Mouse (Mus musculus) liver, embryonic 15.5 days (tissue): ENCODE measurements at regions not wholly inside any gene's neighbourhood (a gene's known extent, or its start where the extent isn't known, plus 50 kb on each side); places are given as distances from the start of the nearest gene placed in this dataset.

Experiments used
- ATAC-seq: fragments of 200-750 bp; cut with Nextera tagmentation; 2 replicates; pipeline ENCODE4 v1.8.0; 2017; ENCODE audit warnings: moderate number of reproducible peaks, mild to moderate bottlenecking, moderate library complexity; ENCODE audit not compliant: insufficient read depth
- H3K27ac ChIP-seq: fragments of 300-500 bp; sonication (generic); replicated peaks from 2 replicates; pipeline ENCODE4 v1.5.1; 2015; ENCODE audit warnings: mild to moderate bottlenecking, inconsistent platforms
- H3K27me3 ChIP-seq: fragments of 300-500 bp; sonication (generic); 2 replicates; pipeline ENCODE4 v1.6.1; 2015; ENCODE audit warnings: mild to moderate bottlenecking, inconsistent platforms
- H3K36me3 ChIP-seq: fragments of 300-500 bp; sonication (generic); replicated peaks from 2 replicates; pipeline ENCODE4 v1.6.1; 2015; ENCODE audit warnings: moderate library complexity, mild to moderate bottlenecking, inconsistent platforms
- H3K4me1 ChIP-seq: fragments of 300-500 bp; sonication (generic); replicated peaks from 2 replicates; pipeline ENCODE4 v1.6.1; 2015; ENCODE audit warnings: inconsistent platforms
- H3K4me2 ChIP-seq: fragments of 300-500 bp; sonication (generic); 2 replicates; pipeline ENCODE4 v1.6.1; 2015; ENCODE audit warnings: moderate library complexity, mild to moderate bottlenecking, inconsistent platforms
- H3K4me3 ChIP-seq: fragments of 300-500 bp; sonication (generic); replicated peaks from 2 replicates; pipeline ENCODE4 v1.5.1; 2015; ENCODE audit warnings: mild to moderate bottlenecking, inconsistent platforms
- H3K9ac ChIP-seq: fragments of 300-500 bp; sonication (generic); 2 replicates; pipeline ENCODE4 v1.6.1; 2015; ENCODE audit warnings: moderate library complexity, mild to moderate bottlenecking, inconsistent platforms
- H3K9me3 ChIP-seq: fragments of 300-500 bp; sonication (generic); replicated peaks from 2 replicates; pipeline ENCODE4 v1.6.1; 2016; ENCODE audit warnings: inconsistent platforms
- WGBS: fragments of 180-500 bp; shearing (Covaris S2); methylation state at CpG from one replicate; pipeline ENCODE4 v1.1.7; 2015; ENCODE audit warnings: mixed read lengths; ENCODE audit not compliant: insufficient replicate concordance; 5-methylcytosine and 5-hydroxymethylcytosine counted together

DNA sequence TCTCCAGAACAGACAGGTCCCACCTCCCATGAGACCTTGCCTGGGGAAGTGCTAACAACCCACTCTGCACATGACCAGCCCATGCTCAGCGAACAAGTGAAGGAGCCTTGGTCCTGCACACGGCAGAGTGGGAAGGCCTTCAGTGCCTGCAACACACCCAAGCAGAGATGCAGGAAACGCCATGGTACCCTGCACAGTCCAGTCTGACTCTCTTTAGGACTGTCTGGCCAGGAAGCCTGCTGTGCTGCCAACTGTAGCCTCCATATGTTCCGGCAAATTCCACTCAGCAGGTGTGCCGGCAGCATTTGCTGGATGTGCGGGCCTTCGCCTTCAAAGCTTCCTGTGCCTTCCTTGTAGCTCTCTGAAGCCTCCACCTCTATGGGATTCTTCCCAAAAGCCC lies 126.5 kb downstream of the Rpl14 start:
- H3K27me3 ChIP-seq, result no peaks in the 10 kb centered on the region
- no peak overlapping the region for H3K4me3 ChIP-seq
- no peaks in the 10 kb centered on the region for H3K4me1 ChIP-seq
- no peaks in the 10 kb centered on the region for H3K36me3 ChIP-seq
- no peaks in the 10 kb centered on the region for H3K9me3 ChIP-seq
- ATAC-seq, result no peak
- H3K4me2 ChIP-seq, result no peak overlapping the region
- no peak overlapping the region for H3K27ac ChIP-seq
- no peak overlapping the region for H3K9ac ChIP-seq
- WGBS, result 67% methylated on average over 7 of the region's 7 CpGs

DNA sequence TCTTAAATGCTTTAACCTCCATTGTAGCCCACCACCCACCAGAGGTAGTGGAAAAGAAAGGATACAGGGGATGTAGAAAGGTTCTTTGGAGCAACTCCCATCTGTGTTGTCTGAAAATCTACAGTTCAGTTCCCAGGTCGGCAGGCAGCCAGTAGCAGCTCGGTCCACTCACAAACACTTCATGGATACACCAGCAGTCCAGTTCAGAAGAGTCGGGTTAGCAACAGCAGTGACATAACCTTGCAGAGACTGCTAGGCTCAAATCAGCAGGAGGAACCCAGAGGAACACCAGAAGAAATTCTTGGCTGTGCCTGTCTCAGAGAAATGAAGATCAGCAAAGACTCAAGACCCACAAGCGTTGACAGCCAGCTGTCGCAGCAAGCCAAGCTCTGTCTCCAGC lies 128.5 kb downstream of the Rpl14 start:
- Histone ChIP-seq H3K4me2 (no peak overlapping the region), H3K36me3 (no peaks in the 10 kb centered on the region), H3K9me3 (no peaks in the 10 kb centered on the region), H3K4me3 (no peak overlapping the region), H3K27ac (no peak overlapping the region), H3K27me3 (no peaks in the 10 kb centered on the region), H3K9ac (no peak overlapping the region), H3K4me1 (no peaks in the 10 kb centered on the region)
- no peak for ATAC-seq
- WGBS, result 69% methylated on average over 5 of the region's 5 CpGs

- WGBS, result 48% methylated on average over 7 of the region's 7 CpGs
- Histone ChIP-seq H3K27me3 (no peaks in the 10 kb centered on the region), H3K9ac (no peak overlapping the region), H3K9me3 (no peaks in the 10 kb centered on the region), H3K4me2 (no peak overlapping the region), H3K4me3 (no peak overlapping the region), H3K4me1 (no peaks in the 10 kb centered on the region), H3K27ac (no peak overlapping the region), H3K36me3 (no peaks in the 10 kb centered on the region)
- no peak for ATAC-seq
Measured at GRCm38 (mm10) chr9:120702836-120703235, 131.6 kb downstream of the Rpl14 start.

DNA sequence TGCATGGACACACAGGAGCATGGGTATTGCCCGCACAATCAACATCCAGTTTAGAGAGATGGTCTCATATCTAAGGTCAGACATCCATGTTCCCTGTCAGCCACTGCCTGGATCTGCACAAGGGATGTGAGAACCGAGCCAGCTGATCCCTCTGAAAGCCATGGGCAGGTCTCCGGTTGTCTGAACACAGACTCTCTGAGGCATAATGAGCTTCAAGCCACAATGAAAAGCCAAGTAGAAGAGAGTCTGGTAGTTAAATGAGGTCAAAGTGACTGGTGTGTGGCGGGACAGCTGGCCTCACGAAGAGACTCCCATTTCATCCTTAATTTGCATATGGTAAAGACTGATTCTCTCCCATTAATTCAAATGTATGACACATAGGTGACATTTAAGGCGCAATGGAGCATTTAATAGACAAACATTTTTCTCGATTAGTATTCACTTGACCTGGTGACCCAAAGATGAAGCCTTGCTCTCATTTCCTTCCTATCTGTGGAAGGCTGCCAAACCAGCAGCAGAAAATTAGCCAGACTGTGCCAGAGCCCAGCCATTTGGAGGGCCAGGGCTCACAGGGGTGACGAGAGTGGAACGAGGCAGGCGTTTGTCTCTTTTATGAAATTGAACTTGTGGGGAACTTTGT lies 132.2 kb downstream of the Rpl14 start:
- no peaks in the 10 kb centered on the region for H3K9me3 ChIP-seq
- no peak overlapping the region for H3K4me2 ChIP-seq
- WGBS, result 64% methylated on average over 10 of the region's 10 CpGs
- H3K9ac ChIP-seq, result no peak overlapping the region
- ATAC-seq, result no peak
- no peak overlapping the region for H3K27ac ChIP-seq
- H3K4me3 ChIP-seq, result no peak overlapping the region
- H3K27me3 ChIP-seq, result no peaks in the 10 kb centered on the region
- no peaks in the 10 kb centered on the region for H3K4me1 ChIP-seq
- H3K36me3 ChIP-seq, result no peaks in the 10 kb centered on the region

- H3K9ac ChIP-seq, result no peak overlapping the region
- no peaks in the 10 kb centered on the region for H3K9me3 ChIP-seq
- ATAC-seq, result no peak
Measured at GRCm38 (mm10) chr9:120706562-120707198, 135.4 kb downstream of the Rpl14 start.

DNA sequence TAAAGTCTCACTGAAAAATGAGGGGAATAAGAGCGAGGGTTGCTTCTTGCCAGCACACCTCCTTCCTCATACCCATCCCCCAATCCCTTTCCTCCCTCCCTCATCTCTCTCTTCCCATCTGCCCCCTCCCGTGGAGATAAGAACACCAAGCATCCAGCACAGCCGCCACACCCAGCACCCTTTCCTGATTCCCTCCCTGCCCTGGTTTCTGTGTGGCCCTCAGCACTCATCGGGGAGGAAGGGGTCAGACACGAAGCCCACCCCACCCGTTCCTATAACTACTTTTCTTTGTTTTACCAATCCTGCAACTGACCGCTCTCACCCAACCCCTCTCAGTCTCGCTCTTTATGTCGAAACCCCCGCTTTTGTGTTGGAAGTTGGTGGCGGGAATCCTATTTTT lies 137.3 kb downstream of the Rpl14 start:
- H3K9ac ChIP-seq, result no peak overlapping the region
- 0 out of 2 replicates have a peak, but pooled peaks cover 4% of the 10 kb centered on the region for H3K27me3 ChIP-seq
- no peaks in the 10 kb centered on the region for H3K4me1 ChIP-seq
- ATAC-seq, result no peak
- H3K4me2 ChIP-seq, result no peak overlapping the region
- H3K9me3 ChIP-seq, result no peaks in the 10 kb centered on the region
- WGBS, result 22% methylated on average over 11 of the region's 11 CpGs
- H3K27ac ChIP-seq, result no peak overlapping the region
- H3K36me3 ChIP-seq, result no peaks in the 10 kb centered on the region
- H3K4me3 ChIP-seq, result no peak overlapping the region

More at GRCm38 (mm10) chr9:120706562-120707198, 135.4 kb downstream of the Rpl14 start:
- H3K4me2 ChIP-seq, result no peak overlapping the region
- H3K27me3 ChIP-seq, result 0 out of 2 replicates have a peak, but pooled peaks cover 4% of the 10 kb centered on the region
- no peak overlapping the region for H3K4me3 ChIP-seq
- 64% methylated on average over 9 of the region's 9 CpGs for WGBS
- no peaks in the 10 kb centered on the region for H3K36me3 ChIP-seq
- H3K4me1 ChIP-seq, result no peaks in the 10 kb centered on the region
- no peak overlapping the region for H3K27ac ChIP-seq

DNA sequence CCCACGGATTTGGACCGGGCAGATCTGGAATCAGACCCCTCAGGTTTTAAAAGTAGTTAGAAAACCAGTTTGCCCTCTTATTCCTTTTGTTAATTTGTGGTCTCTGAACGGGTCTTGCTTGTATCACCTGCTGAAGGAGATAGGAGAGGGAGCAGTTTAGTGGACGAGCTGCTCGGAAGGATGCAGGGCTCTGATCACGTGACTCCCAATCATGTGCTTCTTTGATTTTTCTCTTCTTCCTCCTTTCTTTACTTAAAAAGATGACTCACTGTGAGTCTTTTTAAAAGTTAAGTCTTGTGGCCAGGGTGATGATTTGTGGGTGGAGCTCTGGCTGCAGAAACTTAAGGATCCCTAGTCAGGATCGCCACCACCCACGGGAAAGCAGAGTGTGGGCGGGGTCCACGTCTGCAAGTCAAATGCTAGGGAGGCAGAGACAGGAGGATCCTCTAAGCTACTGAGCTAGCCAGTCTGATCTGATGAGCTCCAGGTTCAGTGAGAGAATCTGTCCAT lies 138.0 kb downstream of the Rpl14 start:
- H3K9me3 ChIP-seq, result no peaks in the 10 kb centered on the region
- H3K27me3 ChIP-seq, result 0 out of 2 replicates have a peak, but pooled peaks cover 4% of the 10 kb centered on the region
- ATAC-seq, result no peak
- 53% methylated on average over 10 of the region's 10 CpGs for WGBS
- H3K4me3 ChIP-seq, result no peak overlapping the region
- H3K4me2 ChIP-seq, result no peak overlapping the region
- H3K27ac ChIP-seq, result no peak overlapping the region
- H3K9ac ChIP-seq, result no peak overlapping the region
- no peaks in the 10 kb centered on the region for H3K4me1 ChIP-seq
- H3K36me3 ChIP-seq, result no peaks in the 10 kb centered on the region

DNA sequence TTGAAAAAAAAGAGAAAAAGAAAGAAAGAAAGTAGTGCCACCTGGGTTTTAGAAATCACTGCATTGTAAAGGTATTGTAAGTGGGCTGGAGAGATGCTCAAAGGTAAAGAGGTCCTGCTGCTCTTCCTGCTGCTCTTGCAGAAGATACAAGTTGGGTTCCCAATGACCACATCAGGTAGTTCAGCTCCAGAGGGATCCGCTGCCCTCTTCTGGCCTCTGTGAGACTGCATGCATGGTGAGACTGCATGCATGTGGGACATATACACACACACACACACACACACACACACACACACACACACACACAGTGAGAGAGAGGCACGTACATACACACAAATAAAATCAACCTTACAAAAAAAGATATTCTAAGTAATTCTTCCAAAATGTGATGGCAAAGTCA lies 141.7 kb downstream of the Rpl14 start:
- Histone ChIP-seq H3K4me1 (no peaks in the 10 kb centered on the region), H3K36me3 (no peaks in the 10 kb centered on the region), H3K4me2 (no peak overlapping the region), H3K9me3 (no peaks in the 10 kb centered on the region), H3K27ac (no peak overlapping the region), H3K4me3 (no peak overlapping the region), H3K9ac (no peak overlapping the region), H3K27me3 (0 out of 2 replicates have a peak, but pooled peaks cover 4% of the 10 kb centered on the region)
- ATAC-seq, result no peak
- WGBS, result 70% methylated on average over 2 of the region's 2 CpGs

DNA sequence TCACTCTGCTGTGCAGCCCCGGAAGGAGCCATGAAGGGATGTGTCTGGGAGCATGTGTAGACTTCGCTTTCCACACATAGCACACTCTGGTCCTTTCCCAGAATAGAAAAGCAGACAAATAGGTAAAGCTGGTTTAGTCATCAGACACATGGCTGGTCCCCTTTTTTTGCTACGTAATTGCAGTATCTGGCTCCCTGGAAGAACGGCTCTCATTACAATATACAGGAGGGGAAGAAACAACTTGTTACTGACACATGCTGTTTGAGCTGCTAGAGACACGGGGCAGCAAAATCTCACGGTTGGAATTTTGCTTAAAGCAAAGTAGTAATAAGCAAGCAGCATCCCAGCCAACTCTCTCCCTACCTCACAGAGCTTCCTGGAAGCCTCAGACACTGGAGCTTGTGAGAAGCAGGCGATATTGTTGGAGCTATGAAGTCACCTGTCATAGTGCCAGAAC lies 144.4 kb downstream of the Rpl14 start:
- ATAC-seq, result no peak
- WGBS, result 53% methylated on average over 7 of the region's 7 CpGs
- Histone ChIP-seq H3K9ac (no peak overlapping the region), H3K36me3 (no peaks in the 10 kb centered on the region), H3K27me3 (no peaks in the 10 kb centered on the region), H3K9me3 (no peaks in the 10 kb centered on the region), H3K4me2 (no peak overlapping the region), H3K27ac (no peak overlapping the region), H3K4me1 (no peaks in the 10 kb centered on the region), H3K4me3 (no peak overlapping the region)

DNA sequence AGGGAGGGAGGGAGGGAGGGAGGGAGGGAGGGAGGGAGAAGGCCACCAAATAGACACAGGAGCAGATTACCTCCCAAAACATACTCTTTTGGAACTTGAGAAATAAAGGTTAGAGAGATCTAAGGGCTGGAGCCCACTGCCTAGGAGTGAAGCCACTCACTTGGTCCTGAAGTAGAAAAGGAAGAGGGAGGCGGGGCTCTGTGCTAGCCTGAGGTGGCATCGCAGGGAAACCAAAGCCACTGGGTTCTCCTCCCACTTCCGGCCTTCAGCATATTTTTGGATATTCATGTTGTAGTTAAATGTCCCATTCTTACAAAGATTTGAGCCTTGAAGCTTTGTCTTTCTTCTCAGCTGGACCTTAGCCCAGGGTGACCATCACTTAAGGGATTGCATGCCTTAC lies 147.6 kb downstream of the Rpl14 start:
- no peaks in the 10 kb centered on the region for H3K27me3 ChIP-seq
- no peak overlapping the region for H3K4me2 ChIP-seq
- no peaks in the 10 kb centered on the region for H3K9me3 ChIP-seq
- 28% methylated on average over 3 of the region's 3 CpGs for WGBS
- H3K4me3 ChIP-seq, result no peak overlapping the region
- no peak for ATAC-seq
- no peaks in the 10 kb centered on the region for H3K4me1 ChIP-seq
- no peak overlapping the region for H3K27ac ChIP-seq
- no peaks in the 10 kb centered on the region for H3K36me3 ChIP-seq
- H3K9ac ChIP-seq, result no peak overlapping the region

- Histone ChIP-seq H3K27me3 (no peaks in the 10 kb centered on the region), H3K4me3 (no peak overlapping the region), H3K9ac (no peak overlapping the region), H3K4me1 (no peaks in the 10 kb centered on the region), H3K27ac (peak overlapping the region; percentile 24; the same call in 1 of the 2 replicates), H3K4me2 (no peak overlapping the region), H3K36me3 (no peaks in the 10 kb centered on the region), H3K9me3 (no peaks in the 10 kb centered on the region)
- peak; percentile 51; the same call in 1 of the 2 replicates for ATAC-seq
- WGBS, result 65% methylated on average over 9 of the region's 9 CpGs
Measured at GRCm38 (mm10) chr9:120721451-120722123, 150.3 kb downstream of the Rpl14 start.
